In genomic region chr2:52570781-52571180, GRCm38 (mm10) we compare ENCODE assay signal across 24 mouse cellular contexts.
DNase-seq lines count a peak whose midpoint lies in the region; ATAC-seq and TF ChIP-seq lines count a peak whose summit lies in the region.
"Had no signal": no experiment of that assay in that cellular context is flagged by ENCODE, and none has a peak within 500 bp of the region (broad histone marks: within the 10 kb centered on the region; RNA-seq: fewer than 3 reads in every experiment).

No protein-coding gene starts in this region.

- H3K27me3 ChIP-seq in heart, embryonic 14.5 days (ENCODE audit: control insufficient read depth, insufficient read depth, low read length), result no peaks in the 10 kb centered on the region
- no peaks in the 10 kb centered on the region for H3K27me3 ChIP-seq in spleen, adult 2 months (ENCODE audit: control insufficient read depth, insufficient read depth, low read length)
- H3K27me3 ChIP-seq: forebrain, embryonic 15.5 days; hindbrain, embryonic 15.5 days; intestine, embryonic 15.5 days; neural tube, embryonic 15.5 days; Patski had no signal

- peak overlapping the region; percentile 39 for H3K4me2 ChIP-seq in heart, embryonic 14.5 days (ENCODE audit: low read length)
- H3K4me2 ChIP-seq: forebrain, embryonic 15.5 days; hindbrain, embryonic 15.5 days; intestine, embryonic 15.5 days; neural tube, embryonic 15.5 days had no signal

- peak overlapping the region; percentile 12 to 71 for H3K27ac ChIP-seq in heart, embryonic 14.5 days (replicated peaks in 1 of 2; ENCODE audit: control insufficient read depth in 1 of 2, insufficient read depth in 1 of 2, low read depth in 2 of 2, low read length in 2 of 2)
- H3K27ac ChIP-seq in spleen, adult 2 months (ENCODE audit: insufficient read depth, low read length), result peak overlapping the region; percentile 12; the same call in 1 of the 2 replicates
- H3K27ac ChIP-seq: embryonic facial prominence, embryonic 10.5 days; forebrain, embryonic 15.5 days; hindbrain, embryonic 15.5 days; intestine, embryonic 15.5 days; midbrain, embryonic 10.5 days; neural tube, embryonic 15.5 days had no signal

- H3K9me3 ChIP-seq in heart, embryonic 14.5 days (ENCODE audit: control insufficient read depth, low read length), result no peaks in the 10 kb centered on the region
- H3K9me3 ChIP-seq: embryonic facial prominence, embryonic 10.5 days; forebrain, embryonic 15.5 days; hindbrain, embryonic 15.5 days; intestine, embryonic 15.5 days; midbrain, embryonic 10.5 days; neural tube, embryonic 15.5 days had no signal

- 25% methylated on average over 5 of the region's 5 CpGs for WGBS in heart, embryonic 14.5 days
- WGBS in spleen, adult 2 months, result 30% methylated on average over 5 of the region's 5 CpGs

- H3K4me3 ChIP-seq in heart, embryonic 14.5 days (ENCODE audit: control insufficient read depth in 1 of 2, insufficient read depth in 1 of 2, low read depth in 1 of 2, low read length in 2 of 2), result no peak overlapping the region
- H3K4me3 ChIP-seq in spleen, adult 2 months (ENCODE audit: extremely low read depth, insufficient read depth, insufficient read length), result no peak overlapping the region
- H3K4me3 ChIP-seq: embryonic facial prominence, embryonic 10.5 days; forebrain, embryonic 15.5 days; hindbrain, embryonic 15.5 days; intestine, embryonic 15.5 days; midbrain, embryonic 10.5 days; neural tube, embryonic 15.5 days had no signal

- H3K4me1 ChIP-seq in heart, embryonic 14.5 days (ENCODE audit: control insufficient read depth in 2 of 2, insufficient read depth in 2 of 2, low read length in 2 of 2), result peaks cover 4 to 20% of the 10 kb centered on the region in 2 experiments; a peak in 3 of 4 replicates
- peaks cover 5% of the 10 kb centered on the region; the same call in 1 of the 2 replicates for H3K4me1 ChIP-seq in spleen, adult 2 months (ENCODE audit: control insufficient read depth, insufficient read depth, insufficient read length)
- H3K4me1 ChIP-seq: embryonic facial prominence, embryonic 10.5 days; forebrain, embryonic 15.5 days; hindbrain, embryonic 15.5 days; midbrain, embryonic 10.5 days; neural tube, embryonic 15.5 days had no signal

- no peaks in the 10 kb centered on the region for H3K36me3 ChIP-seq in heart, embryonic 14.5 days (ENCODE audit: control insufficient read depth, insufficient read depth, low read length)
- no peaks in the 10 kb centered on the region for H3K36me3 ChIP-seq in spleen, adult 2 months (ENCODE audit: control insufficient read depth, insufficient read depth, low read length)
- H3K36me3 ChIP-seq: embryonic facial prominence, embryonic 10.5 days; forebrain, embryonic 15.5 days; hindbrain, embryonic 15.5 days; intestine, embryonic 15.5 days; midbrain, embryonic 10.5 days; neural tube, embryonic 15.5 days had no signal

- no peak for ATAC-seq in CD4-positive, CD25-positive, alpha-beta regulatory T cell, adult 4 months
- ATAC-seq in heart, embryonic 14.5 days (ENCODE audit: insufficient number of reproducible peaks, insufficient read depth, low FRiP score, low read depth), result no peak
- ATAC-seq: forebrain, embryonic 15.5 days; intestine, embryonic 15.5 days; midbrain, embryonic 16.5 days; Patski had no signal

- TF ChIP-seq CTCF in spleen, adult 2 months (IDR thresholded peaks at IDR 0.05; ENCODE audit: extremely low read depth, insufficient read depth, insufficient read length, insufficient replicate concordance), result no peak

- TF ChIP-seq POLR2A in spleen, adult 2 months (IDR thresholded peaks at IDR 0.05; ENCODE audit: low read depth, low read length), result no peak

- peak; percentile 36 for DNase-seq in CD4-positive, CD25-positive, alpha-beta regulatory T cell, adult 2 months (ENCODE audit: low read depth, low spot score)
- DNase-seq in heart, adult 8-10 months (ENCODE audit: low spot score), result no peak
- no peak for DNase-seq in spleen, adult 2 months (ENCODE audit: low read depth in 1 of 2, low spot score in 2 of 2)
- no peak for DNase-seq in spleen, adult 12 weeks (ENCODE audit: low spot score)
- DNase-seq in right cerebral cortex, adult 2 months (ENCODE audit: low spot score in 2 of 2), result no peak
- no peak for DNase-seq in cerebellum, postnatal 36 days
- DNase-seq: cerebellum, adult 11 months; cerebellum, adult 9-11 months; gastrocnemius, postnatal 14 days; kidney, adult 8-10 months; kidney, postnatal 14 days; lung, adult 18-20 months; lung, postnatal 10 days; right cerebral cortex, adult 18-20 months had no signal

- no peak overlapping the region for H3K9ac ChIP-seq in heart, embryonic 14.5 days (ENCODE audit: low read length)
- H3K9ac ChIP-seq: forebrain, embryonic 15.5 days; hindbrain, embryonic 15.5 days; intestine, embryonic 15.5 days; neural tube, embryonic 15.5 days had no signal
